Mouse (Mus musculus) megakaryocyte, embryonic 14.5 days (primary cell): ENCODE results near the gene Coq5. TPM values are rescaled to one million over a fixed set of nuclear protein-coding genes. Genes with fewer than 3 reads are reported as not detected.

Experiments
- H3K27me3 ChIP-seq: replicated peaks from 2 replicates; pipeline ENCODE3; 2012; ENCODE audit warnings: inconsistent platforms
- H3K36me3 ChIP-seq: replicated peaks from 2 replicates; pipeline ENCODE3; 2012; ENCODE audit warnings: low read length, inconsistent platforms, mixed read lengths
- H3K4me1 ChIP-seq: 2 replicates; pipeline ENCODE4 v1.6.1; 2012; ENCODE audit warnings: inconsistent platforms
- H3K4me3 ChIP-seq: replicated peaks from 2 replicates; pipeline ENCODE3; 2012; ENCODE audit warnings: moderate library complexity, mild to moderate bottlenecking, inconsistent platforms
- H3K9me3 ChIP-seq: 2 replicates; pipeline ENCODE4 v1.6.1; 2012; ENCODE audit warnings: inconsistent platforms
- FLI1 ChIP-seq: IDR thresholded peaks from 2 replicates; pipeline ENCODE4 v1.6.1; 2012; ENCODE audit warnings: low read length, inconsistent platforms, mixed read lengths
- GATA1 ChIP-seq: IDR thresholded peaks from 3 replicates; pipeline ENCODE4 v1.6.1; 2012; ENCODE audit warnings: mixed read lengths, low read length, inconsistent platforms, borderline replicate concordance
- polyA plus RNA-seq: library from polyadenylated mRNA; stranded (reverse); fragments of >175 nt; gene quantifications from 2 replicates; pipeline ENCODE4 v1.2.3, GENCODE M21; 2012; ENCODE audit warnings: low replicate concordance; ENCODE audit not compliant: insufficient read depth

Gene Coq5
- polyA plus RNA-seq, 1 experiment: 12.6 TPM

DNA sequence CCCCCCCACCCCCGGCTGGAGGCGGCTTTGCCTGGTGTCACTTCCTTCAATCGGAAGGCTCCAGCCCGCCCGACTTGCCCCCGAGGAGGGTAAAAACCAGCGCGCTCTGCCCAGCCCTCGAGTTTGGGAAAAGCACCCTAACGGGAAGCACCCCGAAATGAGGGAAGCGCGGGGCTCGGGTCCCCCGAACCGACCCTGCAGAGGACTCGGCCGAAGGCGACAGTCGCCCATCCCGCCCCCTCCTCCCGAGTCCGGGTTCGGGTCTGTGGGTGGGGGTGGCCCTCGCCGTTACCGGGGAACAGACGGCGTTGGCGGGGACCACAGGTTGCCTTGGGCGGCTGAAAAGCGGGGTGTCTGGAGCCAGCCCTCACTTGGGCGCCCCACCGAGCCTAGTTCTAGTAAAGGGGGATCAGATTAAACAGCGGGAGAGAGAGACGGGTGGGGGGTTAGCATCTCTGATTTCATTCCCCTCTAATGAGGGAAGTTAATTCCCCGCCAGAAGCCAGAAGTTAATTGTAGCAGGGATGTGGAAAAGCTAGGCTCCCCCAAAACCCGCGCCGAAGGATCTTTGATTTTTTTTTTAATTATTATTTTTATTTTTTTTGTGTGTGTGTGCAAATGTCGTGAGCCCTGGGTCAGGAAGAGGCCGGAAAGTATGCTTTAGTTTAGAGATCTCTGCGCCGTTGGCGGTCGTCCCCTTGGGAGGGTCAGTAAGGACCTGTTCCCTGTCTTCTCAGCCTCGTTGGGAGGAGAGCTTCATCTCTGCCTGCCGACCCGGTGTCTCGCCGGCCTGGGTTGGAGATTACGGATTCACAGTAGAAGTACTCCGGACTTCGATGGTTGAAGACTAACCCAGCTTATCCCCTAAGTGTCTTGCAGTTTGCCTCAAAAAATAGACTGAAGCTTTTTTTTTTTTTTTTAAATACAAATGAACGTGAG is 48.4 kb downstream of the Coq5 start:
- Histone ChIP-seq H3K36me3 (peaks cover 48% of the 10 kb centered on the region), H3K4me1 (peaks cover 58% of the 10 kb centered on the region), H3K4me3 (peak overlapping the region; percentile 100), H3K9me3 (no peaks in the 10 kb centered on the region), H3K27me3 (no peaks in the 10 kb centered on the region)
- TF ChIP-seq FLI1: no peak
- no peak for TF ChIP-seq GATA1

DNA sequence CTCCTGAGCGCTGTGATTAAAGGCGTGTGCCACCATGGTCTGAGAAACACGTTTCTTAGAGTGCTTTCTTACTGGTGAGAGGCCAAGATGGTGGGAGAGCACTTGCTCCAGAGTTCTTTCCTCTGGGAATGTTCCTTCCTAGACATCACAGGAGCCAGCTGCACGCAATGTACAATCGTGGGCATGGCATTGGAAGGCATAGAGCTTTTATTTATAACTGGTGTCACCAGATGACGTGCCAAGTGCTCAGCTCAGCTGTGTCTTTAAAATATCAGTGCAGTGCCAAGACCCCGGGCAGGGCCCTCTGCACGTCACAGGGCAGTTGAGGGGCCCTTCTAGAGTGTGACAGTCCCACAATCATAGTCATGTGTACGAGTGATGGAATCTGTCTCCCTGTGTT is 51.5 kb downstream of the Coq5 start:
- Histone ChIP-seq H3K36me3 (peaks cover 74% of the 10 kb centered on the region), H3K4me1 (peaks cover 82% of the 10 kb centered on the region)

DNA sequence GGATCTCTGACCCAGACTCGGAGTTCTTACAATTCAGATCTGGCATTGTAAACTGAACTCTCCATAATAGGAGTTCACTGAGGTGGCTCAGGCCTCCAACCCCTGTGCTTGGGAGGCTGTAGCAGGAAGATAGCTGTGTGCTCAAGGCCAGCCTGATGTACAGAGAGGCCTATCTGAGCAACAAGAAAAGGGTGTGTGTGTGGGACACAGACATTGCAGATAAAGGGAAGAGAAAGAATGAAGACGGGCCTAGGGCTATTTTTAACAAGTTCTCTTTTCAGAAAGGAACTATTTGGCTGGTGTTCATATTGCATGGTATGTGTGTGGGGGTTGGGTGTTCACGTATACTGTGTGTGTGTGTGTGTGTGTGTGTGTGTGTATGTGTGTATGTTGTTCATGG is 54.2 kb downstream of the Coq5 start:
- no peaks in the 10 kb centered on the region for H3K9me3 ChIP-seq
- peaks cover 82% of the 10 kb centered on the region for H3K4me1 ChIP-seq
- TF ChIP-seq FLI1: no peak
- TF ChIP-seq GATA1: no peak
- H3K36me3 ChIP-seq: peaks cover 94% of the 10 kb centered on the region
- peak overlapping the region; percentile 69 for H3K4me3 ChIP-seq
- no peaks in the 10 kb centered on the region for H3K27me3 ChIP-seq

More for the DNA sequence above, 51.5 kb downstream of the Coq5 start:
- H3K4me3 ChIP-seq: no peak overlapping the region
- no peaks in the 10 kb centered on the region for H3K27me3 ChIP-seq
- TF ChIP-seq GATA1 (no peak), FLI1 (no peak)
- H3K9me3 ChIP-seq: no peaks in the 10 kb centered on the region

DNA sequence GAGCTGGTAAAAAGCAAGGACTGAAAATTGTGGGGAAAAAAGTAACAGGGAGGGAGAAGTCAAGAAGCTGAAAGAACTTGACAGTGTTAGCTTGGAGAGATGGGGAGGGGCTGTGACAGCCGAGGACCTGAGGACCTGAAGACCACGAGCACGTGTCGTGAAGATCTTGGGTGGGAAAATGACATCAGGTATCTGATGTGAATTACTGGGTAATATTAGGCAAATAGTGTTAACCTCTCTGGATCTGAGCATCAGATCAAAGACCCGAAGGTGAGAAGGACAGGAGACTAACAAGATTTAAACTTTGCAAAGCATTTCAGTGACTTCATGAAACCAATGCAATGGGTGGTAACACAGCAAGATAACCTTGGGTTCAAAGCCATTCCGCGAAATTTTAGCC is 60.5 kb downstream of the Coq5 start:
- Histone ChIP-seq H3K4me3 (peak overlapping the region; percentile 94), H3K4me1 (peaks cover 57% of the 10 kb centered on the region), H3K36me3 (peaks cover 63% of the 10 kb centered on the region), H3K27me3 (no peaks in the 10 kb centered on the region), H3K9me3 (no peaks in the 10 kb centered on the region)
- TF ChIP-seq FLI1: no peak
- TF ChIP-seq GATA1: no peak

DNA sequence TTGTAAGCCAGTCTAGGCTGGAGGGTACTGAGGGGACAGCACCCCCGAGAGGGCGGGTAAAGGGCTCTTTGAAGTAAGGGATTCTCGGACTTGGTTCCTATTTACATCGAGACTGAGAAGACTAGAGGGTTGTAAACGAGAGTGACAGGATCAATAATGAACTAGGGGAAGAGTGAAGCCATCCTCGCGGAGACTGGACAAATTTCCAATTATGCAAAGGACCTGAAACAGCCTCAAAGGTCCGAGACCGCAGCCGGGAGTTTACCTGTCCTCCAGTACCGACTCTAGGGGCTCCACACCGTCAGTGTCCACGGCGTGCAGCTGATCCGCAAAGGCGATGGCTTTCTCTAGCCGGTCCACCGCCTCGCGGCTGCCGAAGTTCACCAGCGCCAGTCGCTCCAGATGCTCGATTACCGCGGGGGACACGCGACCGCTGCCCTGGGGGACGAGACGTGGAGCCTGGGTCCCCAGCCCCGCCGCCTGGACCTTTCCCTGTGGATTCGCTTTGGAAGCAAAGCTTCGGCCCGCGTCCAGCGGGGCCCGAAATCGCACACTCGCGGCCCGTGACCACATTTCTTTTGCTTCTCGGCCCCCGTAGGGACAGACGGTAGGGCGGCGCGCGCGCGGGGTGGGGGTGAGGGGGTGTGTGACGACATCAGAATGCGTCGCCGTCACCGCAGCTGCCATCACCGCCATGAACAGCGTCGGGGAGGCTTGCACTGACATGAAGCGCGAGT is 61.3 kb downstream of the Coq5 start, which contains the start of the genes Gatc and Triap1:
Gene Gatc, minus strand, starts transcription at position 602 of the 737 bp plus-strand sequence.
Gene Triap1, plus strand, starts transcription at position 649 of the 737 bp plus-strand sequence.
- peaks cover 54% of the 10 kb centered on the region for H3K4me1 ChIP-seq
- no peaks in the 10 kb centered on the region for H3K27me3 ChIP-seq
- peak within 1 kb of the TSS; percentile 94 for H3K4me3 ChIP-seq
- H3K9me3 ChIP-seq: no peaks in the 10 kb centered on the region
- peaks cover 63% of the 10 kb centered on the region for H3K36me3 ChIP-seq
- TF ChIP-seq GATA1: no peak

DNA sequence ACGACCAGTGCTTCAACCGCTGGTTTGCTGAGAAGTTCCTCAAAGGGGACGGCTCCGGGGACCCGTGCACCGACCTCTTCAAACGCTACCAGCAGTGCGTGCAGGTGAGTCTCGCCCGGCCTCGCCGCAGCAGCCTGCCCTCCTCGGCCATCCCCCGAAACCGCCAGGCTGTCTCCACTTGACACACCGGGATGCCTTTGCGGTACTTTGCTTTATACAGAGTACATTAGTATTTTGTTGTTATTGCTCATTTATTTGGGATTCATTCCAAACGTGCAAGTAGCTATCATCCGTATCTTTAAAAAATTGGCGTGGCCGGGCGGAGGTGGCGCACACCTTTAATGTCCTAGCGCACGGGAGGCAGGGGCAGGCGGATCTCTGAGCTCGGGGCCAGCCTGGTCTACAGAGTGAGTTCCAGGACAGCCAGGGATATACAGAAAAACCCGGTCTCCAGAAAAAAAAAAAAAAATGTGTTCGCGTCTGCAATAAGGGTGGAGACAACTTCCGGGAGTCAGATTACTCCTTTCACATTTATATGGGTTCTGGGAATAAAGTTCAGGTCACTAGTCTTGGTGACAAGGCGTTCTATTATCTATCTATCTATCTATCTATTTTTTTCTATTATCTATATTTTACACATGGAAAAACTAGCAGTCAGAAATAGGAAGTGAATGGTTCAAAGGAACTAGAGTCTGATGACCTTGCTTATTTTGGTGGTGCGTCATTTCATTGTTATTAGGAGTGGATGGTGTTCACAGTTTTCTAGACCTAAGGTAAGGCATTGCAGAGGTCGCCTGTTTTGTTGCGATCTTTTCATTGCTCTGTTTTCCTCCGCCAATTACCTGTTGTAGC is 62.1 kb downstream of the Coq5 start:
- TF ChIP-seq FLI1 (no peak), GATA1 (no peak)
- Histone ChIP-seq H3K27me3 (no peaks in the 10 kb centered on the region), H3K4me1 (peaks cover 54% of the 10 kb centered on the region), H3K4me3 (peak overlapping the region; percentile 94), H3K36me3 (peaks cover 63% of the 10 kb centered on the region), H3K9me3 (no peaks in the 10 kb centered on the region)

Other genes starting within 250 kb of the Coq5 start
- gene Gm10401, start 181.4 kb upstream of the Coq5 start, polyA plus RNA-seq: not detected in 2 replicates
- gene Acads, start 160.3 kb upstream of the Coq5 start, polyA plus RNA-seq: 34.8 and 43.5 TPM in 2 replicates
- 13.4 and 25.4 TPM in 2 replicates for gene Unc119b, start 144.7 kb upstream of the Coq5 start, polyA plus RNA-seq
- 69.9 and 84.4 TPM in 2 replicates for gene Mlec, start 121.5 kb upstream of the Coq5 start, polyA plus RNA-seq
- 1.7 TPM in 1 of 2 replicates, not detected in the other for gene Cabp1, start 85.3 kb upstream of the Coq5 start, polyA plus RNA-seq
- gene Pop5, start 43.8 kb upstream of the Coq5 start, polyA plus RNA-seq: 51.5 and 56.1 TPM in 2 replicates
- 127 and 382 TPM in 2 replicates for gene Rnf10, start 6.8 kb upstream of the Coq5 start, polyA plus RNA-seq
- 552 and 565 TPM in 2 replicates for gene Dynll1, start 21.3 kb downstream of the Coq5 start, polyA plus RNA-seq
- gene Srsf9, start 47.5 kb downstream of the Coq5 start, polyA plus RNA-seq: 79.3 and 86.6 TPM in 2 replicates
- gene Gatc, start 61.5 kb downstream of the Coq5 start, polyA plus RNA-seq: 1.9 and 8.0 TPM in 2 replicates
- 7.6 TPM in 1 of 2 replicates, not detected in the other for gene Triap1, start 61.6 kb downstream of the Coq5 start, polyA plus RNA-seq
- 3,165 and 8,052 TPM in 2 replicates for gene Cox6a1, start 69.3 kb downstream of the Coq5 start, polyA plus RNA-seq
- gene Msi1, start 149.9 kb downstream of the Coq5 start, polyA plus RNA-seq: 0.02 and 2.2 TPM in 2 replicates
- gene Pla2g1b, start 186.6 kb downstream of the Coq5 start, polyA plus RNA-seq: not detected in 2 replicates
- gene Sirt4, start 205.1 kb downstream of the Coq5 start, polyA plus RNA-seq: 3.1 TPM in 1 of 2 replicates, not detected in the other
- 63.1 and 67.7 TPM in 2 replicates for gene Pxn, start 227.0 kb downstream of the Coq5 start, polyA plus RNA-seq